Mouse (Mus musculus): ENCODE results near the gene Arl8a. TPM values are rescaled to one million over a fixed set of nuclear protein-coding genes. Genes with fewer than 3 reads are reported as not detected.
A peak's percentile ranks its signal among the peaks of the same experiment; 100 is the strongest.

The Arl8a gene
- total RNA-seq, 2 experiments from 2014 or later, result 49.9 to 50.9 TPM

- peak in 1 of 2 experiments; percentile 43 for DNase-seq (ENCODE audit: low spot score in 2 of 2)
Observed at GRCm38 (mm10) chr1:135195907-135196440, 49.4 kb downstream of the Arl8a start.

- DNase-seq (ENCODE audit: low spot score in 2 of 2), result no peak
Observed at GRCm38 (mm10) chr1:135198412-135198811, 51.8 kb downstream of the Arl8a start.

- DNase-seq (ENCODE audit: low spot score in 2 of 2), result no peak
Observed at GRCm38 (mm10) chr1:135199014-135199819, 52.6 kb downstream of the Arl8a start.

- no peak for DNase-seq (ENCODE audit: low spot score in 2 of 2)
Observed at GRCm38 (mm10) chr1:135200400-135200799, 53.8 kb downstream of the Arl8a start.

GRCm38 (mm10) chr1:135204196-135205126, 57.8 kb downstream of the Arl8a start:
- DNase-seq (ENCODE audit: low spot score in 2 of 2), result no peak

GRCm38 (mm10) chr1:135205257-135205656, 58.6 kb downstream of the Arl8a start:
- no peak for DNase-seq (ENCODE audit: low spot score in 2 of 2)

Other genes starting within 250 kb of the Arl8a start
- 100 to 1,000 TPM; 181 to 205 TPM for gene Ppp1r12b, start 190.9 kb upstream of the Arl8a start, total RNA-seq (2021)
- gene Ube2t, start 184.3 kb upstream of the Arl8a start, total RNA-seq (2021), result 1 to 10 TPM; 9.2 to 9.5 TPM
- gene Lgr6, start 41.5 kb upstream of the Arl8a start, total RNA-seq (2021), result 1 to 10 TPM; 1.2 to 1.3 TPM
- 1 to 10 TPM; 1.1 to 1.4 TPM for gene Ptpn7, start 14.1 kb upstream of the Arl8a start, total RNA-seq (2021)
- 1 to 10 TPM; 1.3 to 1.7 TPM for gene Gpr37l1, start 20.9 kb downstream of the Arl8a start, total RNA-seq (2021)
- gene Elf3, start 111.7 kb downstream of the Arl8a start, total RNA-seq (2021), result under 1 TPM; 0.42 to 0.44 TPM
- 10 to 100 TPM; 22.7 to 24.2 TPM for gene Rnpep, start 137.3 kb downstream of the Arl8a start, total RNA-seq (2021)
- 100 to 1,000 TPM; 163 to 168 TPM for gene Timm17a, start 167.0 kb downstream of the Arl8a start, total RNA-seq (2021)
- gene Lmod1, start 178.0 kb downstream of the Arl8a start, total RNA-seq (2021), result 1 to 10 TPM; 3.1 to 4.1 TPM
- 100 to 1,000 TPM; 121 to 136 TPM for gene Shisa4, start 228.4 kb downstream of the Arl8a start, total RNA-seq (2021)